8 mouse cellular contexts compared by ENCODE assay signal in genomic region chr5:125273666-125274109, GRCm38 (mm10).
DNase-seq lines count a peak whose midpoint lies in the region; ATAC-seq and TF ChIP-seq lines count a peak whose summit lies in the region.

No protein-coding gene starts in this region.

- WGBS in intestine, embryonic 16.5 days, result 18% methylated on average over 8 of the region's 8 CpGs
- 27% methylated on average over 8 of the region's 8 CpGs for WGBS in midbrain, embryonic 13.5 days

- TF ChIP-seq CTCF in testis, adult 2 months (IDR thresholded peaks at IDR 0.05; ENCODE audit: control insufficient read depth, insufficient read depth, insufficient replicate concordance, low read depth, low read length), result peak; percentile 26; the same call in 1 of the 2 replicates

- H3K4me3 ChIP-seq in intestine, embryonic 16.5 days (ENCODE audit: low read length), result no peak overlapping the region
- no peak overlapping the region for H3K4me3 ChIP-seq in midbrain, embryonic 13.5 days (replicated peaks)
- H3K4me3 ChIP-seq in testis, adult 2 months (ENCODE audit: control insufficient read depth, low read depth, low read length), result no peak overlapping the region

- peak; percentile 80 for DNase-seq in 3134 (ENCODE audit: extremely low read depth, insufficient read length, low spot score)
- DNase-seq in Muller cell, postnatal 12 days (ENCODE audit: inconsistent ontology term), result peak; percentile 87
- peak; percentile 65 to 69 for DNase-seq in cerebellum, postnatal 36 days
- peak; percentile 88 for DNase-seq in gastrocnemius, postnatal 14 days
- peak; percentile 53 to 55 for DNase-seq in left cerebral cortex, postnatal 36 days (ENCODE audit: low spot score in 2 of 2)

- ATAC-seq in intestine, embryonic 16.5 days, result peak; percentile 58
- ATAC-seq in midbrain, embryonic 13.5 days, result no peak

- H3K36me3 ChIP-seq in intestine, embryonic 16.5 days (ENCODE audit: control insufficient read depth, insufficient read depth, low read length), result no peaks in the 10 kb centered on the region
- no peaks in the 10 kb centered on the region for H3K36me3 ChIP-seq in midbrain, embryonic 13.5 days
- no peaks in the 10 kb centered on the region for H3K36me3 ChIP-seq in testis, adult 2 months (ENCODE audit: control insufficient read depth, insufficient read depth, low read length)

- H3K27me3 ChIP-seq in intestine, embryonic 16.5 days (replicated peaks; ENCODE audit: control insufficient read depth, insufficient read depth, low read length), result no peaks in the 10 kb centered on the region
- no peaks in the 10 kb centered on the region for H3K27me3 ChIP-seq in midbrain, embryonic 13.5 days
- H3K27me3 ChIP-seq in testis, adult 2 months (ENCODE audit: control insufficient read depth, insufficient read depth, low read length), result no peaks in the 10 kb centered on the region

- H3K4me1 ChIP-seq in intestine, embryonic 16.5 days (ENCODE audit: control insufficient read depth, insufficient read depth, low read length), result no peaks in the 10 kb centered on the region; the same call in 1 of the 2 replicates
- H3K4me1 ChIP-seq in midbrain, embryonic 13.5 days (replicated peaks), result peaks cover 20% of the 10 kb centered on the region
- peaks cover 9% of the 10 kb centered on the region for H3K4me1 ChIP-seq in testis, adult 2 months (ENCODE audit: control insufficient read depth, insufficient read depth, low read length)

- TF ChIP-seq POLR2A in testis, adult 2 months (IDR thresholded peaks at IDR 0.05; ENCODE audit: control insufficient read depth, low read depth, low read length), result no peak

- no peak overlapping the region for H3K27ac ChIP-seq in intestine, embryonic 16.5 days (ENCODE audit: low read length)
- peak overlapping the region; percentile 60 for H3K27ac ChIP-seq in midbrain, embryonic 13.5 days
- H3K27ac ChIP-seq in testis, adult 2 months (ENCODE audit: control insufficient read depth, insufficient read depth, low read depth, low read length), result no peak overlapping the region

- H3K4me2 ChIP-seq in intestine, embryonic 16.5 days (ENCODE audit: low read depth, low read length), result no peak overlapping the region
- H3K4me2 ChIP-seq in midbrain, embryonic 13.5 days (replicated peaks), result no peak overlapping the region

- intact Hi-C loops in gastrocnemius, postnatal 14 days (cut with DNase I; ENCODE audit: low total_unique reads), result no loop called here
- intact Hi-C loops in left cerebral cortex, postnatal 36 days (cut with DNase I), result loop anchor here (5.0 kb wide), 2 partner anchors 94 to 256 kb away; no protein-coding TSS in a partner anchor

- H3K9ac ChIP-seq in intestine, embryonic 16.5 days (ENCODE audit: low read depth, low read length), result no peak overlapping the region
- no peak overlapping the region for H3K9ac ChIP-seq in midbrain, embryonic 13.5 days (replicated peaks)

- no peaks in the 10 kb centered on the region for H3K9me3 ChIP-seq in intestine, embryonic 16.5 days (ENCODE audit: control insufficient read depth, low read length)
- H3K9me3 ChIP-seq in midbrain, embryonic 13.5 days, result no peaks in the 10 kb centered on the region
